8 mouse cellular contexts compared by ENCODE assay signal in genomic region chr19:16955613-16956271, GRCm38 (mm10). TPM values are rescaled to one million over a fixed set of nuclear protein-coding genes. Genes with fewer than 3 reads are reported as not detected.
DNase-seq lines count a peak whose midpoint lies in the region; ATAC-seq and TF ChIP-seq lines count a peak whose summit lies in the region.

Gene Prune2 (plus strand): TSS chr19:16956118.

- 0% methylated on average over 36 of the region's 36 CpGs for WGBS in forebrain, embryonic 14.5 days
- WGBS in heart, postnatal 0 days: under 1% methylated on average over 35 of the region's 36 CpGs
- under 1% methylated on average over 36 of the region's 36 CpGs for WGBS in liver, embryonic 16.5 days (ENCODE audit: insufficient replicate concordance)
- WGBS in neural tube, embryonic 14.5 days: 0% methylated on average over 36 of the region's 36 CpGs

- peak within 1 kb of the TSS; percentile 50 for H3K4me3 ChIP-seq in ES-Bruce4 (ENCODE audit: low read depth, low read length)
- peak within 1 kb of the TSS; percentile 40 for H3K4me3 ChIP-seq in forebrain, embryonic 14.5 days (ENCODE audit: low read depth, low read length)
- peak within 1 kb of the TSS; percentile 45 for H3K4me3 ChIP-seq in heart, postnatal 0 days (ENCODE audit: low read depth, low read length)
- peak within 1 kb of the TSS; percentile 30; the same call in 1 of the 2 replicates for H3K4me3 ChIP-seq in liver, embryonic 16.5 days (ENCODE audit: low read depth, low read length)
- peak within 1 kb of the TSS; percentile 35 for H3K4me3 ChIP-seq in neural tube, embryonic 14.5 days (ENCODE audit: low read depth, low read length)

- no peaks in the 10 kb centered on the region for H3K4me1 ChIP-seq in ES-Bruce4 (ENCODE audit: control insufficient read depth, insufficient read depth, low read length)
- H3K4me1 ChIP-seq in forebrain, embryonic 14.5 days (ENCODE audit: control insufficient read depth, insufficient read depth, low read length): 0 out of 2 replicates have a peak, but pooled peaks cover 2% of the 10 kb centered on the region
- H3K4me1 ChIP-seq in heart, postnatal 0 days (ENCODE audit: control insufficient read depth, insufficient read depth): peaks cover 12% of the 10 kb centered on the region
- H3K4me1 ChIP-seq in liver, embryonic 16.5 days (ENCODE audit: control insufficient read depth, low read depth, low read length): peaks cover 2% of the 10 kb centered on the region; the same call in 1 of the 2 replicates
- H3K4me1 ChIP-seq in neural tube, embryonic 14.5 days (ENCODE audit: control insufficient read depth, insufficient read depth, low read length): 0 out of 2 replicates have a peak, but pooled peaks cover 9% of the 10 kb centered on the region

- no peak within 1 kb of the TSS for H3K9ac ChIP-seq in ES-Bruce4 (ENCODE audit: low read depth, poor library complexity, severe bottlenecking)
- peak within 1 kb of the TSS; percentile 57 for H3K9ac ChIP-seq in forebrain, embryonic 14.5 days (ENCODE audit: low read length)
- no peak within 1 kb of the TSS for H3K9ac ChIP-seq in heart, postnatal 0 days (replicated peaks; ENCODE audit: low read depth, low read length)
- no peak within 1 kb of the TSS for H3K9ac ChIP-seq in liver, embryonic 16.5 days (ENCODE audit: low read depth, low read length)
- H3K9ac ChIP-seq in neural tube, embryonic 14.5 days (replicated peaks; ENCODE audit: low read depth, low read length): peak within 1 kb of the TSS; percentile 43

- TF ChIP-seq POLR2A in ES-Bruce4 (IDR thresholded peaks at IDR 0.05; ENCODE audit: insufficient read depth, low read length): no peak

- TF ChIP-seq CTCF in ES-Bruce4 (IDR thresholded peaks at IDR 0.05; ENCODE audit: low read depth, low read length): no peak
- TF ChIP-seq CTCF in heart, postnatal 0 days (IDR thresholded peaks at IDR 0.05; ENCODE audit: low read depth): no peak

- no peaks in the 10 kb centered on the region for H3K27me3 ChIP-seq in ES-Bruce4 (ENCODE audit: control insufficient read depth, insufficient read depth, low read length, poor library complexity, severe bottlenecking)
- H3K27me3 ChIP-seq in forebrain, embryonic 14.5 days (replicated peaks; ENCODE audit: control insufficient read depth, insufficient read depth, low read length): peaks cover 13% of the 10 kb centered on the region
- H3K27me3 ChIP-seq in heart, postnatal 0 days (ENCODE audit: control insufficient read depth, insufficient read depth, low read length): peaks cover 18% of the 10 kb centered on the region
- peaks cover 11% of the 10 kb centered on the region for H3K27me3 ChIP-seq in liver, embryonic 16.5 days (ENCODE audit: control insufficient read depth, insufficient read depth, low read depth, low read length)
- H3K27me3 ChIP-seq in neural tube, embryonic 14.5 days (ENCODE audit: control insufficient read depth, insufficient read depth, low read length): peaks cover 15% of the 10 kb centered on the region

- peak; percentile 33; the same call in 1 of the 2 replicates for ATAC-seq in cerebellum, adult (ENCODE audit: insufficient number of reproducible peaks, low FRiP score, low TSS enrichment)
- ATAC-seq in forebrain, embryonic 14.5 days: peak; percentile 97
- peak; percentile 97 for ATAC-seq in heart, postnatal 0 days (ENCODE audit: insufficient read depth, low read depth)
- ATAC-seq in liver, embryonic 16.5 days (ENCODE audit: low read depth): peak; percentile 65
- peak; percentile 95 for ATAC-seq in neural tube, embryonic 14.5 days (ENCODE audit: low read depth)

- peak within 1 kb of the TSS; percentile 94 for H3K4me2 ChIP-seq in forebrain, embryonic 14.5 days (ENCODE audit: low read length)
- peak within 1 kb of the TSS; percentile 75 for H3K4me2 ChIP-seq in heart, postnatal 0 days (ENCODE audit: low read depth, low read length)
- peak within 1 kb of the TSS; percentile 52; the same call in 1 of the 2 replicates for H3K4me2 ChIP-seq in liver, embryonic 16.5 days (ENCODE audit: low read depth, low read length)
- peak within 1 kb of the TSS; percentile 73 for H3K4me2 ChIP-seq in neural tube, embryonic 14.5 days (ENCODE audit: low read depth, low read length)

- no peaks in the 10 kb centered on the region for H3K9me3 ChIP-seq in ES-Bruce4 (replicated peaks; ENCODE audit: control insufficient read depth, insufficient read depth, low read length, poor library complexity, severe bottlenecking)
- H3K9me3 ChIP-seq in forebrain, embryonic 14.5 days (replicated peaks; ENCODE audit: control insufficient read depth, low read length): no peaks in the 10 kb centered on the region
- H3K9me3 ChIP-seq in heart, postnatal 0 days (replicated peaks; ENCODE audit: control insufficient read depth, low read length): no peaks in the 10 kb centered on the region
- no peaks in the 10 kb centered on the region for H3K9me3 ChIP-seq in liver, embryonic 16.5 days (replicated peaks; ENCODE audit: control insufficient read depth, low read length)
- no peaks in the 10 kb centered on the region for H3K9me3 ChIP-seq in neural tube, embryonic 14.5 days (ENCODE audit: control insufficient read depth, low read length)

- H3K27ac ChIP-seq in ES-Bruce4 (ENCODE audit: insufficient read depth, low read length): no peak within 1 kb of the TSS
- no peak within 1 kb of the TSS for H3K27ac ChIP-seq in forebrain, embryonic 14.5 days (ENCODE audit: low read depth, low read length)
- H3K27ac ChIP-seq in heart, postnatal 0 days (ENCODE audit: low read depth): no peak within 1 kb of the TSS
- H3K27ac ChIP-seq in liver, embryonic 16.5 days (ENCODE audit: low read length): no peak within 1 kb of the TSS
- H3K27ac ChIP-seq in neural tube, embryonic 14.5 days (ENCODE audit: low read depth, low read length): no peak within 1 kb of the TSS

- TF ChIP-seq EP300 in ES-Bruce4 (IDR thresholded peaks at IDR 0.05; ENCODE audit: insufficient read depth, low read depth, low read length): no peak
- TF ChIP-seq EP300 in heart, postnatal 0 days (IDR thresholded peaks at IDR 0.05; ENCODE audit: low read depth): no peak

- no peaks in the 10 kb centered on the region for H3K36me3 ChIP-seq in ES-Bruce4 (ENCODE audit: control insufficient read depth, insufficient read depth, low read length, poor library complexity, severe bottlenecking)
- no peaks in the 10 kb centered on the region for H3K36me3 ChIP-seq in forebrain, embryonic 14.5 days (ENCODE audit: control insufficient read depth, insufficient read depth, low read length)
- H3K36me3 ChIP-seq in heart, postnatal 0 days (replicated peaks; ENCODE audit: control insufficient read depth, insufficient read depth, low read length): no peaks in the 10 kb centered on the region
- H3K36me3 ChIP-seq in liver, embryonic 16.5 days (ENCODE audit: control insufficient read depth, insufficient read depth): no peaks in the 10 kb centered on the region
- H3K36me3 ChIP-seq in neural tube, embryonic 14.5 days (ENCODE audit: control insufficient read depth, insufficient read depth, low read length): no peaks in the 10 kb centered on the region

- DNase-seq in forebrain, embryonic 14.5 days (ENCODE audit: low spot score): peak; percentile 79
- DNase-seq in heart, postnatal 0 days (ENCODE audit: low spot score): peak; percentile 72
- peak; percentile 66 for DNase-seq in kidney, postnatal 14 days
- DNase-seq in thymus, postnatal 4 days: peak; percentile 68

RNA-seq across cellular contexts. Expression of gene Prune2, which starts in this region (rescaled TPM):
- 10.9 and 11.3 TPM in 2 replicates for polyA plus RNA-seq in ES-Bruce4 (2011; ENCODE audit: insufficient read depth, insufficient read length, low read depth, missing spikeins)
- polyA plus RNA-seq in forebrain, embryonic 14.5 days (2014; fragmentation: Nextera tagmentation; extraction: Ambion mirVana): 2.6 TPM in 2 replicates
- total RNA-seq in heart, postnatal 0 days (2014; rRNA removed; ENCODE audit: low replicate concordance): 10.5 and 20.8 TPM in 2 replicates
- 4.0 and 4.6 TPM in 2 replicates for polyA plus RNA-seq in heart, postnatal 0 days (2015; fragmentation: Nextera tagmentation; extraction: Ambion mirVana)
- polyA plus RNA-seq in liver, embryonic 16.5 days (2015; fragmentation: Nextera tagmentation; extraction: Ambion mirVana): 0.28 and 0.45 TPM in 2 replicates
- 9.7 and 11.5 TPM in 2 replicates for polyA plus RNA-seq in neural tube, embryonic 14.5 days (2014; fragmentation: Nextera tagmentation; extraction: Ambion mirVana)

Comparison
In these comparisons a context has a peak if more than half of its experiments do, and no peak if none do; other contexts are left out.
1. Peak in ATAC-seq, H3K4me3 ChIP-seq and H3K4me2 ChIP-seq in liver, embryonic 16.5 days; RNA of the gene not detected or under 1 TPM.
2. H3K9ac ChIP-seq: peak in forebrain, embryonic 14.5 days (single experiment) and neural tube, embryonic 14.5 days (single experiment); none in ES-Bruce4 (single experiment), heart, postnatal 0 days (single experiment) and liver, embryonic 16.5 days (single experiment).
3. ATAC-seq: peak in every context shown above with its lines; median percentile 97 in forebrain, embryonic 14.5 days; 97 in heart, postnatal 0 days; 95 in neural tube, embryonic 14.5 days; 65 in liver, embryonic 16.5 days; 33 in cerebellum, adult.
4. Peak in every context shown above with its lines, with median percentiles within 50 percentile points of each other: H3K4me3 ChIP-seq, DNase-seq and H3K4me2 ChIP-seq.